Mouse (Mus musculus): ENCODE measurements at regions not wholly inside any gene's neighbourhood (a gene's known extent, or its start where the extent isn't known, plus 50 kb on each side); places are given as distances from the start of the nearest gene placed in this dataset.

DNA sequence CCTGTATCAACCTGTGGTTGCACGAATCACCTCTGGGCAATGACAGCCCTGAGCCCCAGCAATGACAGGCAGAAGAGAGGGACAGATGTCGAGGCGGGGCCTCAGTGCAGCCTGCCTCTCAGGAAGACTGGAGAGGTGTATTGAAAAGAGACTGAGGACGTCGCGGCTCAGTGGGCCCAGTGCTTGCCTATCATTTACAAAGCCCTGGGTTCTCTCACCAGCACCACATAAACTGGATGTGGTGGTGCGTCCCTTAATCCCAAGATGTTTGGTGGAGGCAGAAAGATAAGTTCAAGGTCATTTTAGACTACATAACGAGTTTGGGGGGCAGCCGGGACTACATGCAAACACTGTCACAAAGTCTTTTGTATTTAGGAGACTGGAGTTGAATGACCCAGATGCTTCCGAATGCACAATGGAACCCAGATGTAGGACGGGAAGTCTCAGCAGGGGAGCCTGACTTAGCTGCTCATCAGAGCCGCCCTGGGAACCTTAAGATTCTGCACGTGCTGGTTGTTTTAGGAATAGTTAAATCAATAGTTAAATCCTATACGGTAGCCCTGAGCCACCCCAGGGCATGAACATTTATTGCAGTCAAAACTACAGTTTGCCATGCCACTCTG is 72.8 kb downstream of the Gadd45g start:
- no peak for TF ChIP-seq CTCF (IDR thresholded peaks at IDR 0.05 in 2 of 3, conservative IDR thresholded peaks at IDR 0.05 in 1 of 3; ENCODE audit: control insufficient read depth in 1 of 3, insufficient read depth in 1 of 3, low read depth in 2 of 3, low read length in 3 of 3, poor library complexity in 1 of 3, severe bottlenecking in 1 of 3)
- TF ChIP-seq EP300 (IDR thresholded peaks at IDR 0.05; ENCODE audit: low read depth in 1 of 2, low read length in 2 of 2), result no peak
- no peak for TF ChIP-seq KAT2A (conservative IDR thresholded peaks at IDR 0.05; ENCODE audit: low read depth, low read length)
- no peak for TF ChIP-seq POLR2A (IDR thresholded peaks at IDR 0.05; ENCODE audit: control insufficient read depth in 1 of 2, insufficient read depth in 1 of 2, low read depth in 1 of 2, low read length in 2 of 2, poor library complexity in 1 of 2)
- TF ChIP-seq NELFE (IDR thresholded peaks at IDR 0.05; ENCODE audit: low read depth, low read length), result no peak
- TF ChIP-seq E2F4 (IDR thresholded peaks at IDR 0.05; ENCODE audit: borderline replicate concordance, low read depth, low read length), result no peak
- TF ChIP-seq POLR2AphosphoS2 (IDR thresholded peaks at IDR 0.05; ENCODE audit: low read length), result no peak

All from MEL (cell line).